Mouse (Mus musculus) small intestine, adult 2 months (tissue): ENCODE data around the gene Jph3.

Experiments
- CTCF ChIP-seq: fragments of 200-500 bp; IDR thresholded peaks from 2 replicates; pipeline ENCODE4 v1.5.1; 2012; ENCODE audit warnings: low read depth, mild to moderate bottlenecking, control low read depth, inconsistent platforms, low read length, moderate library complexity, mixed read lengths; ENCODE audit not compliant: insufficient replicate concordance, insufficient read length; ENCODE audit errors: extremely low read depth
- POLR2A ChIP-seq: fragments of 200-500 bp; IDR thresholded peaks from 2 replicates; pipeline ENCODE4 v1.6.1; 2012; ENCODE audit warnings: low read depth, mild to moderate bottlenecking, control low read depth, inconsistent platforms, low read length, moderate library complexity

- no peak for TF ChIP-seq CTCF
- no peak for TF ChIP-seq POLR2A
Measured at GRCm38 (mm10) chr8:121750512-121750911, 21.1 kb downstream of the Jph3 start.
